Mouse (Mus musculus) testis, adult 2 months (tissue): ENCODE measurements around the gene Fam193b.

Source experiments
- CTCF ChIP-seq: fragments of 200-500 bp; IDR thresholded peaks from 2 replicates; pipeline ENCODE4 v1.5.1; 2012; ENCODE audit warnings: low read depth, mild to moderate bottlenecking, inconsistent platforms, low read length, moderate library complexity; ENCODE audit not compliant: control insufficient read depth, insufficient read depth, insufficient replicate concordance
- POLR2A ChIP-seq: fragments of 200-500 bp; IDR thresholded peaks from 2 replicates; pipeline ENCODE4 v1.6.1; 2012; ENCODE audit warnings: low read depth, mild to moderate bottlenecking, inconsistent platforms, low read length, moderate library complexity; ENCODE audit not compliant: control insufficient read depth

DNA sequence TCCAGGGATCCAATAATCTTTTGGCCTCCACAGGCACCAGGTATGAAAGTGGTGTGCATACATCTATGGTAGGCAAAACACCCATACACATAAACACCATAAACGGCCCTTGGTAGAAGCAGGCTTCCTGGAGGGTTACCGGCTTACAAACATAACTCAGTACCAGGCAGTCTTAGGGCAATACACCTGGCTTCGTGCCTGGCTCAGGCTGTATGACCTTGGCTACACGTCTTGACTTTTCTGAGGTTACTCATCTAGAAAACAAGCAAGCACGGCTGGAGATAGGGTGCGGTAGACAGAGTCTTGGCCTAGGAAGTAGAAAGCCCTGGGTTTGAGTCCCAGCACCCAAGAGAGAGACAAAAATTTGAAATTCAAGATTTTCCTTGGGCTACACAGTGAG lies 74.3 kb downstream of the Fam193b start:
- TF ChIP-seq CTCF (no peak), POLR2A (no peak)
